Comparison of ENCODE assay signal across 8 mouse cellular contexts in the genomic region with DNA sequence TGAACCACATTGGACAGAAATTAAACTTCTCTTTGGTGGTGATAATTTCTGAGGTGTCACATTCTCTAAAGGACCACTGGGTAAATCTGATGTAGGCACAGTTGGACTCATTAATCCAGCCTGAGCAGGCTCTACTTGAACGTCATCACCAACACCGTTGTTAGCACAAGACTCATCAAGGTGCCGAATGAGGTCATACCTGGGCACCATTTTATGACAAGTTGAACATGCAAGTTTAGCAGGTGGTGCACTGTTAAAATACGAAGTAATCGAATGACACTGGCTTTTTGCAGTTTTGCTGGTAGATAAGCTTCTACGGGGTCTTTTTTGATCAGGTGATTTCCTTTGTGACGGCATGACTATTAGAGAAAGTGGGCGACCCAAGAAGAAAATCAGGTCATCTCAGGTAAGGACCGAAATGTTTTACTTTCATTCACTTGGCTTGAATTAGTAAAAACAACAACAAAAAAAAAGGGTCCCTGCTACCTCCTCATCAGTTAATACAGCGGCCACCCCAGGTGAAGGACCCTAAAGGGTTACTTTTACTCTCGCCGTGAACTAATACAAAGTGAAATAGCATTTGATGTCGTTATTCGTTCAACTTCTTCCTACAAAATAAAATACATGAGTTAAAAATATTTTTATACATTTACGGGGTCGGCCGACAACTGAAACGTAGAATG. TPM values are rescaled to one million over a fixed set of nuclear protein-coding genes. Genes with fewer than 3 reads are reported as not detected.
DNase-seq lines count a peak whose midpoint lies in the region; ATAC-seq and TF ChIP-seq lines count a peak whose summit lies in the region.

No protein-coding gene starts in this region.

- TF ChIP-seq EP300 in lung, postnatal 0 days (IDR thresholded peaks at IDR 0.05): no peak

- 7% methylated on average over 18 of the region's 18 CpGs for WGBS in lung, postnatal 0 days
- 16% methylated on average over 18 of the region's 18 CpGs for WGBS in embryonic facial prominence, embryonic 11.5 days
- 11% methylated on average over 18 of the region's 18 CpGs for WGBS in intestine, embryonic 14.5 days

- H3K9me3 ChIP-seq in lung, postnatal 0 days (ENCODE audit: low read length): no peaks in the 10 kb centered on the region
- H3K9me3 ChIP-seq in embryonic facial prominence, embryonic 11.5 days (replicated peaks; ENCODE audit: control insufficient read depth, low read length): no peaks in the 10 kb centered on the region
- no peaks in the 10 kb centered on the region for H3K9me3 ChIP-seq in intestine, embryonic 14.5 days (ENCODE audit: control insufficient read depth, low read length)

- no peak for DNase-seq in lung, postnatal 0 days (ENCODE audit: low spot score)
- no peak for DNase-seq in lung, postnatal 14 days
- DNase-seq in embryonic facial prominence, embryonic 11.5 days (ENCODE audit: low spot score): no peak
- DNase-seq in intestine, embryonic 14.5 days (ENCODE audit: low spot score): no peak
- no peak for DNase-seq in gastrocnemius, postnatal 25 days
- no peak for DNase-seq in spleen, postnatal 4 days (ENCODE audit: low spot score in 2 of 2)
- no peak for DNase-seq in thymus, postnatal 36 days

- H3K9ac ChIP-seq in lung, postnatal 0 days (replicated peaks; ENCODE audit: low read depth): peak overlapping the region; percentile 72
- H3K9ac ChIP-seq in embryonic facial prominence, embryonic 11.5 days (replicated peaks; ENCODE audit: low read length): peak overlapping the region; percentile 85
- H3K9ac ChIP-seq in intestine, embryonic 14.5 days (ENCODE audit: low read length): peak overlapping the region; percentile 81

- TF ChIP-seq POLR2A in myocyte (IDR thresholded peaks at IDR 0.05; ENCODE audit: insufficient read length, low read depth): no peak

- peak overlapping the region; percentile 75 for H3K4me3 ChIP-seq in lung, postnatal 0 days (ENCODE audit: low read depth, low read length)
- peak overlapping the region; percentile 56 for H3K4me3 ChIP-seq in embryonic facial prominence, embryonic 11.5 days (ENCODE audit: low read depth, low read length)
- H3K4me3 ChIP-seq in intestine, embryonic 14.5 days (ENCODE audit: low read depth, low read length): peak overlapping the region; percentile 79
- H3K4me3 ChIP-seq in myocyte: peak overlapping the region; percentile 67

- TF ChIP-seq CTCF in lung, postnatal 0 days (IDR thresholded peaks at IDR 0.05): no peak

- no peaks in the 10 kb centered on the region for H3K27me3 ChIP-seq in lung, postnatal 0 days (replicated peaks; ENCODE audit: insufficient read depth, low read length)
- H3K27me3 ChIP-seq in embryonic facial prominence, embryonic 11.5 days (ENCODE audit: control insufficient read depth, insufficient read depth, low read length): no peaks in the 10 kb centered on the region
- H3K27me3 ChIP-seq in intestine, embryonic 14.5 days (replicated peaks; ENCODE audit: control insufficient read depth, insufficient read depth, low read length): no peaks in the 10 kb centered on the region
- no peaks in the 10 kb centered on the region for H3K27me3 ChIP-seq in myocyte (ENCODE audit: control insufficient read depth, insufficient read depth, insufficient read length)

- peaks cover 3% of the 10 kb centered on the region; the same call in 1 of the 2 replicates for H3K4me1 ChIP-seq in lung, postnatal 0 days (ENCODE audit: insufficient read depth, low read depth, low read length)
- H3K4me1 ChIP-seq in embryonic facial prominence, embryonic 11.5 days (ENCODE audit: control insufficient read depth, insufficient read depth, low read length): no peaks in the 10 kb centered on the region
- peaks cover 6% of the 10 kb centered on the region; the same call in 1 of the 2 replicates for H3K4me1 ChIP-seq in intestine, embryonic 14.5 days (replicated peaks; ENCODE audit: control insufficient read depth, insufficient read depth, low read length)

- H3K36me3 ChIP-seq in lung, postnatal 0 days (ENCODE audit: insufficient read depth, low read length): peaks cover 19% of the 10 kb centered on the region; the same call in 1 of the 2 replicates
- peaks cover 3% of the 10 kb centered on the region for H3K36me3 ChIP-seq in embryonic facial prominence, embryonic 11.5 days (replicated peaks; ENCODE audit: control insufficient read depth, insufficient read depth, low read depth, low read length)
- H3K36me3 ChIP-seq in intestine, embryonic 14.5 days (ENCODE audit: control insufficient read depth, insufficient read depth, low read length): peaks cover 48% of the 10 kb centered on the region
- peaks cover 13% of the 10 kb centered on the region for H3K36me3 ChIP-seq in myocyte (ENCODE audit: control insufficient read depth, insufficient read depth)

- H3K27ac ChIP-seq in lung, postnatal 0 days (ENCODE audit: low read length): peak overlapping the region; percentile 92
- H3K27ac ChIP-seq in embryonic facial prominence, embryonic 11.5 days (replicated peaks; ENCODE audit: low read depth, low read length): peak overlapping the region; percentile 80
- H3K27ac ChIP-seq in intestine, embryonic 14.5 days (ENCODE audit: low read depth): peak overlapping the region; percentile 95

- peak overlapping the region; percentile 70 for H3ac ChIP-seq in myocyte (ENCODE audit: control insufficient read depth, insufficient read length)

- ATAC-seq in lung, postnatal 0 days: no peak
- peak; percentile 47; the same call in 1 of the 2 replicates for ATAC-seq in embryonic facial prominence, embryonic 11.5 days (replicated peaks; ENCODE audit: insufficient number of reproducible peaks, low FRiP score, low TSS enrichment, low read depth)
- ATAC-seq in intestine, embryonic 14.5 days (replicated peaks; ENCODE audit: low FRiP score, low TSS enrichment, low read depth): peak; percentile 6; the same call in 1 of the 2 replicates

- no peaks in the 10 kb centered on the region for H3K79me2 ChIP-seq in myocyte (ENCODE audit: control insufficient read depth, insufficient read depth)

- peak overlapping the region; percentile 62 for H3K4me2 ChIP-seq in lung, postnatal 0 days (replicated peaks; ENCODE audit: low read depth, low read length)
- H3K4me2 ChIP-seq in embryonic facial prominence, embryonic 11.5 days (ENCODE audit: low read depth, low read length): peak overlapping the region; percentile 61
- peak overlapping the region; percentile 82 for H3K4me2 ChIP-seq in intestine, embryonic 14.5 days (ENCODE audit: low read length)
- peak overlapping the region; percentile 97 for H3K4me2 ChIP-seq in myocyte (ENCODE audit: low read depth)

TF ChIP-seq in myocyte, 11 proteins besides CTCF, POLR2A, EP300 and RAD21:
- TF ChIP-seq MAX (IDR thresholded peaks at IDR 0.05; ENCODE audit: low read depth): no peak

RNA-seq across cellular contexts. Expression of a gene that starts 0.6 kb away (rescaled TPM):
- polyA plus RNA-seq in lung, postnatal 0 days (2015; fragmentation: Nextera tagmentation; extraction: Ambion mirVana): 4.8 and 5.2 TPM in 2 replicates
- 5.5 and 6.4 TPM in 2 replicates for polyA plus RNA-seq in embryonic facial prominence, embryonic 11.5 days (2014; fragmentation: Nextera tagmentation; extraction: Ambion mirVana)
- polyA plus RNA-seq in intestine, embryonic 14.5 days (2014; fragmentation: Nextera tagmentation; extraction: Ambion mirVana): 5.6 and 6.4 TPM in 2 replicates
- polyA plus RNA-seq in myocyte (2012; fragmentation: generic; extraction: Trizol): 1.7 TPM
- total RNA-seq in gastrocnemius, postnatal 25 days (2021): 1 to 10 TPM; 5.3 to 6.4 TPM

RNA-seq across cellular contexts. Expression of a gene that starts 18.8 kb away (rescaled TPM):
- polyA plus RNA-seq in lung, postnatal 0 days (2015; fragmentation: Nextera tagmentation; extraction: Ambion mirVana): 18.6 and 21.1 TPM in 2 replicates
- polyA plus RNA-seq in embryonic facial prominence, embryonic 11.5 days (2014; fragmentation: Nextera tagmentation; extraction: Ambion mirVana): 55.3 and 68.7 TPM in 2 replicates
- 40.5 and 44.1 TPM in 2 replicates for polyA plus RNA-seq in intestine, embryonic 14.5 days (2014; fragmentation: Nextera tagmentation; extraction: Ambion mirVana)
- 8.4 TPM for polyA plus RNA-seq in myocyte (2012; fragmentation: generic; extraction: Trizol)
- 10 to 100 TPM; 12.1 to 13.9 TPM for total RNA-seq in gastrocnemius, postnatal 25 days (2021)

RNA-seq across cellular contexts. Expression of a gene that starts 19.1 kb away (rescaled TPM):
- 112 and 117 TPM in 2 replicates for polyA plus RNA-seq in lung, postnatal 0 days (2015; fragmentation: Nextera tagmentation; extraction: Ambion mirVana)
- polyA plus RNA-seq in embryonic facial prominence, embryonic 11.5 days (2014; fragmentation: Nextera tagmentation; extraction: Ambion mirVana): 44.3 and 44.4 TPM in 2 replicates
- polyA plus RNA-seq in intestine, embryonic 14.5 days (2014; fragmentation: Nextera tagmentation; extraction: Ambion mirVana): 78.5 and 93.3 TPM in 2 replicates
- 18.9 TPM for polyA plus RNA-seq in myocyte (2012; fragmentation: generic; extraction: Trizol)
- 10 to 100 TPM; 73.8 to 92.1 TPM for total RNA-seq in gastrocnemius, postnatal 25 days (2021)
